Mouse (Mus musculus): Measurements from ENCODE around the gene H2-Q2.
"Not testable (repeated sequence)": the region's sequence is repeated elsewhere in the genome, so short reads cannot be mapped to it uniquely, and the experiment has no call there.

H2-Q2 gene

DNA sequence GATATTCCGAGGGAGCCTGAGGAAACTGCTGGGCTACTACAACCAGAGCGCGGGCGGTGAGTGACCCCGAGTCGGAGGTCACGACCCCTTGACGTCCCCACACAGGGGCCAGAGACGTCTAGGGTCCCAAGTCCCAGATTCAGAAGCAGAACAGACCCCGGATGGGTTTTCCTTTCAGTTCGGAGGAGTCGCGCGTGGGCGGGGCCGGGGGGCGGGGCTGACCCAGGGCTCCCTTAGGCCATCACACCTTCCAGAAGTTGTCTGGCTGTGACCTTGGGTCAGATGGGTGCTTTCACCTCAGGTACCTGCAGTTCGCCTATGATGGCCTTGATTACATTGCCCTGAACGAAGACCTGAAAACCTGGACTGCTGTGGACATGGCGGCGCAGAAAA lies 17.4 kb downstream of the H2-Q2 start:
- no peak for DNase-seq (ENCODE audit: low read depth, low spot score)

DNA sequence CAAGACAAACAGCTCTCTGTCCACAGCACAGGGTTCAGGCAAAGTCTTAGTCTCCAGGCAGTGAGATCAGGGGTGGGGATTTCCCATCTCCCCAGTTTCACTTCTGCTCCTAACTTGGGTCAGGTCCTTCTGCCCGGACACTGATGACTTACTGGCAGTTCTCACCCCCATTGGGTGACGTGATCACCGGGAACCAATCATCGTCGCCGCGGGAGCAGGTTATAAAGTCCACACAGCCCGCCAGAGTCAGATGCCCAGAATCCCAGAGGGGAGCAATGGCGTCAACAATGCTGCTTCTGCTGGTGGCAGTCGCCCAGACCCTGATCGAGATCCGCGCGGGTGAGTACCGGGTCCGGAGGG lies 37.3 kb downstream of the H2-Q2 start, which contains the start of gene H2-Q4:
Gene H2-Q4 (plus strand): TSS at position 249 of the 360 bp plus-strand sequence.
- no peak for DNase-seq (ENCODE audit: low read depth, low spot score)

DNA sequence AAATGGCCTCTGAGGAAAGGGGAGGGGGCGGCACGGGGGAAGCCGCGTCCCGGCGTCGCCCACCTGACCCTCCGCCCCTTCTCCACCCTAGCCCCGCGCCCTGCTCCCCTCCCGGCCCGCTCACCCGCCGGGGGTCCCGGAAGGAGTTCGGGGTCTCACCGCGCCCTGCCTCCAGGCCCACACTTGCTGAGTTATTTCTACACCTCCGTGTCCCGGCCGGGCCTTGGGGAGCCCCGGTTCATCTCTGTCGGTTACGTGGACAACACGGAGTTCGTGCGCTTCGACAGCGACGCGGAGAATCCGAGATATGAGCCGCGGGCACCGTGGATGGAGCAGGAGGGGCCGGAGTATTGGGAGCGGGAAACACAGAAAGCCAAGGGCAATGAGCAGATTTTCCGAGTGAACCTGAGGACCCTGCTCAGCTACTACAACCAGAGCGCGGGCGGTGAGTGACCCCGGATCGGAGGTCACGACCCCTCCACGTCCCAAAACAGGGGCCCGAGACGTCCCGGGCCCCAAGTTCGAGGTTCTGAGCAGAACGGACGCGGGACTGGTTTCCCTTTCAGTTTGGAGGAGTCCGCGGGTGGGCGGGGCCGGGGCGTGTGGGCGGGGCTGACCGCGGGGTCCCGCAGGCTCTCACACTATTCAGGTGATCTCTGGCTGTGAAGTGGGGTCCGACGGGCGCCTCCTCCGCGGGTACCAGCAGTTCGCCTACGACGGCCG lies 37.8 kb downstream of the H2-Q2 start:
- no peak for DNase-seq (ENCODE audit: low read depth, low spot score)

DNA sequence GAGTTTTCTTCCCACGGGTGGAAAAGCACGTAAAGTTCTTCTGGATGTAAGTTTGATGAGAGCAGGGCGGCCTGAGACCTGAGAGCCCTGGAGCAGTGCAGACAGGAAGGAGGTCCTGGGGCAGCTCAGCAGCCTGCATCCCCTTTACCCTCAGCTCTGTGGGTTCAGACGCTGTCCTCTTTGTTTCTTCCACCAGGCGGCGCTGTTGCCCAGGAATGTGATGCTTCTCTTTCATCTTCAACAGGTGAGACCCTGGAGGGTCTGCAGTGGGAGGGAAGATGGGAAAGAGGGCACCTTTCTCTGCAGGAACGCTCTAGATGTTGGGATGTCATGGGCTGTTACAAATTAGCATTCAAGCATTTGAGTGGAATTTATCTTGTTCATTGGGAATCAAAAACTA lies 47.8 kb downstream of the H2-Q2 start:
- DNase-seq (ENCODE audit: low read depth, low spot score) = not testable (repeated sequence)

DNA sequence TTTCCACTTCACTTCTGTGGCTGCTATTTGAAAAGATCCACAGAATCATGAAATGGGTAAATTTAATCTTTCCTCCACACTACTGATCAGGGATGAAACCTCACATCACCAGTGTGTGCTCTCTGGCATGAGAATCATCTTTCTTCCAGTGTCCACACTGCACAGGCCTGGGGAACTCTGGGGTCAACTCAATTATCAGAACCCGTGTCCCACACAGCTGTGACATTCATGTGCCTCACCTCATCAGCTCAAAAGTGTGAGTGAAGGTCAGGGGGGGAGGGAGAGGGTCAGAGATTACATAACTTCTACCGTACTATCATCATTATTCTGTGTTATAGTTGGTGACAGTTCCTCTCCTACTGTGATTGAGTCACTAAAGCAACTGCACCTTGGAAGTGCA lies 50.6 kb downstream of the H2-Q2 start:
- DNase-seq (ENCODE audit: low read depth, low spot score) = not testable (repeated sequence)

DNA sequence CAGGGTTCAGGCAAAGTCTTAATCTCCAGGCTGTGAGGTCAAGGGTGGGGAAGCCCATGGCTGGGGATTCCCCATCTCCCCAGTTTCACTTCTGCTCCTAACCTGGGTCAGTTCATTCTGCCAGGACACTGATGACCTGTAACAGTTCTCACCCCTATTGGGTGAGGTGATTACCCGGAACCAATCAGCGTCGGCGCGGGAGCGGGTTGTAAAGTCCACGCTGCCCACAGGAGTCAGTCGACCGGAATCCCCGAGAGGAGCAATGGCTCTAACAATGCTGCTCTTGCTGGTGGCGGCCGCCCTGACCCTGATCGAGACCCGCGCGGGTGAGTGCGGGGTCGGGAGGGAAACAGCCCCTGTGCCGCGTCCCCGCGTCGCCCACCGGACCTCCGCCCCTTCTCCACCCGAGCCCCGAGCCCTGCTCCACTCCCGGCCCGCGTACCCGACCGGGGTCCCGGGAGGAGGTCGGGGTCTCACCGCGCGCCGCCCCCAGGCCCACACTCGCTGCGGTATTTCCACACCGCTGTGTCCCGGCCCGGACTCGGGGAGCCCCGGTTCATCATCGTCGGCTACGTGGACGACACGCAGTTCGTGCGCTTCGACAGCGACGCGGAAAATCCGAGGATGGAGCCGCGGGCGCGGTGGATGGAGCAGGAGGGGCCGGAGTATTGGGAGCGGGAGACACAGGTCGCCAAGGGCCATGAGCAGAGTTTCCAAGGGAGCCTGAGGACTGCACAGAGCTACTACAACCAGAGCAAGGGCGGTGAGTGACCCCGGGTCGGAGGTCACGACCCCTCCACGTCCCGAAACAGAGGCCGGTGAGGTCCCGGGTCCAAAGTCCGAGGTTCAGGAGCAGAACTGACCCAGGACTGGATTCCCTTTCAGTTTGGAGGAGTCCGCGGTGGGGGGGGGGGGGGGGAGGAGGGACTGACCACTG lies 52.1 kb downstream of the H2-Q2 start:
- not testable (repeated sequence) for DNase-seq (ENCODE audit: low read depth, low spot score)

Data from WW6 (cell line).